Mouse (Mus musculus) layer of hippocampus, adult 2 months (tissue): ENCODE data around the gene Jpt2. TPM values are rescaled to one million over a fixed set of nuclear protein-coding genes. Genes with fewer than 3 reads are reported as not detected.
A peak's percentile ranks its signal among the peaks of the same experiment; 100 is the strongest.

Source experiments
- DNase-seq, 2 experiments: peaks; one replicate each; pipeline ENCODE4 v3.0.0; 2022; ENCODE audit warnings: low spot score in 2 of 2
- H3K27ac ChIP-seq: fragments of 200-600 bp; 2 replicates; pipeline ENCODE4 v1.8.1; 2022
- H3K4me3 ChIP-seq: fragments of 200-600 bp; 2 replicates; pipeline ENCODE4 v1.8.1; 2022; ENCODE audit warnings: mild to moderate bottlenecking
- CTCF ChIP-seq: fragments of 200-600 bp; conservative IDR thresholded peaks from 2 replicates; pipeline ENCODE4 v1.8.1; 2022; ENCODE audit warnings: antibody characterized with exemption, mild to moderate bottlenecking, moderate library complexity
- total RNA-seq, 2 experiments: library from RNA; stranded (reverse); gene quantifications; 2 replicates each; pipeline ENCODE4 v1.2.3; 2021

The Jpt2 gene
- total RNA-seq, 2 experiments from 2014 or later, result 4.4 to 6.1 TPM

DNA sequence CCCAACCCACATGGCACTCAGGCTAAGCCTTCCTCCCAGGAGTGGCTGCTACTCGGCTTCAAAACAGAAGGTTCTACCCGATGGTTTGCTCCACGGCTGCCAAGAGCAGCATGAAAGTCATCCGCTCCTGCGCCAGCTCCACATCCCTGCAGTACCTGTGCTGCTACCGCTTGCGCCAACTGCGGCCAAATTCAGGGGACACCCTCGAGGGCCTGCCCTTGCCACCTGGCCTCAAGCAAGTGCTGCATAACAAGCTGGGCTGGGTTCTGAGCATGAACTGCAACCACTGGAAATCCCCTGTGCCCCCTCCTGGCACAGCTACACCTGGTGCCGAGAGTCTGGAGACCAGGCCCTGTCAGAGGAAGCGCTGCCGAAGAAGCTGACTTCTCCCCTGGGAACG lies 69.2 kb downstream of the Jpt2 start:
- TF ChIP-seq CTCF, result no peak
- DNase-seq, result no peak
- peak overlapping the region; percentile 48; the same call in 1 of the 2 replicates for H3K27ac ChIP-seq
- H3K4me3 ChIP-seq, result no peak overlapping the region

DNA sequence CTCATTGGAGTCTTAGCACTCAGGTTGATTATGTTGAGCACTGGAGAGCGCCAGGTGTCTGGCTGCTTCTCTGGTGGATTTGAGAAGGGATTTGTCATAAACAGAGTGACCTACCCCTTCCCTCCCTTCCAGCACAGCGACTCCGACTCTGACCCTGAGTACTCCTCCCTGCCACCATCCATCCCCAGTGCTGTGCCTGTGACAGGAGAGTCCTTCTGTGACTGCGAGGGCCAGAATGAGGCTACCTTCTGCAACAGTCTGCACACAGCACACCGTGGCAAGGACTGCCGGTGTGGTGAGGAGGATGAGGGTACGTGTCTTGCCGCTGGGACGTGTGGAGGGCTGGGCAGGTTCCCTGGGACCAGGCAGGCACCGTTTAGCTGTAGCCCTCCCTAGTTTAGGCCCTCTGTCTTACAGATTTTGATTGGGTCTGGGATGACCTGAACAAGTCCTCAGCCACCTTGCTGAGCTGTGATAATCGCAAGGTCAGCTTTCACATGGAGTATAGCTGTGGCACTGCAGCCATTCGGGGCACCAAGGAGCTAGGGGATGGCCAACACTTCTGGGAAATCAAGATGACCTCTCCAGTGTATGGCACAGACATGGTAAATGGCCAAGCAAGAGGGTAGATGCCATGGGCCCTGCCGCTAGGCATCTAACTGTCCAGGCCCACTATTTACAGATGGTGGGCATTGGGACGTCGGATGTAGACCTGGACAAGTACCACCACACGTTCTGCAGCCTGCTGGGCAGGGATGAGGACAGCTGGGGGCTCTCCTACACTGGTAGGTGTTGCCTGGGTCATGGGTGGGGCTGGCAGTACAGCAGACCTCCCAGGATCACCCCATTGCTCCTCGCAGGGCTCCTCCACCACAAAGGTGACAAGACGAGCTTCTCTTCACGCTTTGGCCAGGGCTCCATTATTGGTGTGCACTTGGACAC lies 70.1 kb downstream of the Jpt2 start:
- Histone ChIP-seq H3K4me3 (no peak overlapping the region), H3K27ac (no peak overlapping the region; the same call in 1 of the 2 replicates)
- DNase-seq, result no peak
- no peak for TF ChIP-seq CTCF

DNA sequence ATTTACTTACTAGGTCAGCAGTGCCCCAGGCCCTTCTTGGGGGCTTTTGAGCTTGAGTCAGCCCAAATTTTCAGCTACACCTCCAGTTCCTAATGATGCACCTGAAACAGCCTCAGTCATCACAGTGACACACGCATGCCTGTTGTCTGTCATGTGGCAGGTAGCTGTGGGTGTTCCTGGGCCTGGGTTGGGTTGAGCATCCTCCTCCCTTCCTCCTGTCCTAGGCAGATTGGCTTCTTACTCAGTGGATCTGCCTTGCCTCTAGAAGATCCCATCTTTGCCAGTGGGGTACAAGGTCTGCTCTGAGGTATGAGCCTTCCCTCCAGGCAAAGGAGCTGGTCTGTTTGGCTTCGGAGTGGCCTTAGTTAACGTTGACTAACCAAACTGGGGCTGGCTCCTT lies 71.6 kb downstream of the Jpt2 start:
- no peak for DNase-seq
- Histone ChIP-seq H3K27ac (no peak overlapping the region), H3K4me3 (no peak overlapping the region)
- TF ChIP-seq CTCF, result no peak

Other genes with a start within 250 kb of the Jpt2 start
- gene Rnf151, start 242.6 kb downstream of the Jpt2 start, total RNA-seq, result under 1 TPM in 1 of 2 experiments, not detected in 1; 0.56 TPM
- gene Rps2, start 242.6 kb downstream of the Jpt2 start, total RNA-seq, result 100 to 1,000 TPM; 302 to 315 TPM
- gene Ndufb10, start 236.2 kb downstream of the Jpt2 start, total RNA-seq, result 100 to 1,000 TPM; 210 to 227 TPM
- under 1 TPM; 0.38 to 0.61 TPM for gene Rpl3l, start 232.9 kb downstream of the Jpt2 start, total RNA-seq
- 10 to 100 TPM; 32.0 to 40.8 TPM for gene Msrb1, start 224.0 kb downstream of the Jpt2 start, total RNA-seq
- gene Hs3st6, start 207.7 kb downstream of the Jpt2 start, total RNA-seq, result not detected
- not detected for gene Meiob, start 156.4 kb downstream of the Jpt2 start, total RNA-seq
- 100 to 1,000 TPM; 135 to 137 TPM for gene Hagh, start 120.5 kb downstream of the Jpt2 start, total RNA-seq
- 10 to 100 TPM; 21.1 to 22.4 TPM for gene Fahd1, start 110.3 kb downstream of the Jpt2 start, total RNA-seq
- gene Igfals, start 94.7 kb downstream of the Jpt2 start, total RNA-seq, result under 1 TPM in 1 of 2 experiments, not detected in 1; 0.34 TPM
- gene Nubp2, start 74.3 kb downstream of the Jpt2 start, total RNA-seq, result 10 to 100 TPM; 34.3 to 35.8 TPM
- 10 to 100 TPM; 43.6 to 45.0 TPM for gene Spsb3, start 74.0 kb downstream of the Jpt2 start, total RNA-seq
- 10 to 100 TPM; 66.9 to 72.7 TPM for gene Eme2, start 65.6 kb downstream of the Jpt2 start, total RNA-seq
- 10 to 100 TPM; 80.4 to 85.1 TPM for gene Mrps34, start 65.6 kb downstream of the Jpt2 start, total RNA-seq
- gene Nme3, start 64.2 kb downstream of the Jpt2 start, total RNA-seq, result 10 to 100 TPM; 60.1 to 63.7 TPM
- gene Mapk8ip3, start 23.7 kb downstream of the Jpt2 start, total RNA-seq, result 100 to 1,000 TPM; 409 to 411 TPM
- gene Cramp1l, start 55.1 kb upstream of the Jpt2 start, total RNA-seq, result 10 to 100 TPM; 25.2 to 30.7 TPM
- 10 to 100 TPM; 23.5 to 25.0 TPM for gene Ift140, start 55.4 kb upstream of the Jpt2 start, total RNA-seq
- gene Tmem204, start 122.9 kb upstream of the Jpt2 start, total RNA-seq, result 1 to 10 TPM; 8.2 to 8.8 TPM
- gene Telo2, start 155.3 kb upstream of the Jpt2 start, total RNA-seq, result 10 to 100 TPM; 36.9 to 42.8 TPM
- 1 to 10 TPM; 2.6 to 2.8 TPM for gene Ptx4, start 160.1 kb upstream of the Jpt2 start, total RNA-seq
- gene Clcn7, start 172.7 kb upstream of the Jpt2 start, total RNA-seq, result 10 to 100 TPM; 53.5 to 55.7 TPM
- gene Ccdc154, start 201.8 kb upstream of the Jpt2 start, total RNA-seq, result under 1 TPM in 1 of 2 experiments, not detected in 1; 0.28 TPM
- gene Gm38655, start 214.8 kb upstream of the Jpt2 start, total RNA-seq, result not detected
- 10 to 100 TPM; 20.4 to 22.0 TPM for gene BC003965, start 223.9 kb upstream of the Jpt2 start, total RNA-seq
- gene Unkl, start 227.7 kb upstream of the Jpt2 start, total RNA-seq, result 10 to 100 TPM; 36.4 to 40.6 TPM